Mouse (Mus musculus) urinary bladder, adult 18-20 months (tissue): ENCODE measurements around the gene Gm49510.

ENCODE experiments used
- DNase-seq, 2 experiments: peaks; one replicate each; pipeline ENCODE4 v3.0.0; 2022; ENCODE audit warnings: low spot score in 2 of 2, mixed read lengths in 2 of 2

The Gm49510 gene

DNA sequence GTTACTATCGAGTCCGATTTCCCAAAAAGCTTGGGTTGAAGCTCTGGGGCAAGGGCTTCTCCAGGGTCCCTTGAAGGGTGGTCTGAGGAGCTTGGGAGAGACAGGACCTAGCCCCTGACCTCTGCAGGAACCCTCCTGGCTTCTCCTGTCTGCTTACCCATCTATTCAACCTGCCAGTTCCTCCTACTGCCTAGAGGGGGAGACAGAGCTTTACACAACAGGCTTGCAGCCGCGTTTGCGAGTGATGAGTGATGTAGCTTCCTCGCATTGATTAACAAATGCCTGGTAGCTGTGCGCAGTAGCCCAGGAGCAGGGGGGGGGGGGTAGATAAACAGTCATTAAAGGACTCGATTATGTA, 16.2 kb downstream of the Gm49510 start:
- no peak for DNase-seq

- no peak for DNase-seq
These were observed 16.8 kb downstream of the Gm49510 start for GRCm38 (mm10) chr15:78916052-78916826.

DNA sequence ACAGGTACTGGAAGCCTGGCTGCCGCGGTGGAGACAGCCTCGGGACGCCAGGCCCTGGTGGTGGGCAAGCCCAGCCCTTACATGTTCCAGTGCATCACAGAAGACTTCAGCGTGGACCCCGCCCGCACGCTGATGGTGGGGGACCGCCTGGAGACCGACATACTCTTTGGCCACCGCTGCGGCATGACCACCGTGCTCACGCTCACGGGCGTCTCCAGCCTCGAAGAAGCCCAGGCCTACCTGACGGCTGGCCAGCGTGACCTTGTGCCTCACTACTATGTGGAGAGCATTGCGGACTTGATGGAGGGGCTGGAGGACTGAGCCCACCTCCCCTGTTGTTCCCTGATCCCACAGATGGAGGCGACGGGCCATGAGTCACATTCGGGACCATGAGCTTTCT, 18.7 kb downstream of the Gm49510 start:
- DNase-seq = no peak

DNA sequence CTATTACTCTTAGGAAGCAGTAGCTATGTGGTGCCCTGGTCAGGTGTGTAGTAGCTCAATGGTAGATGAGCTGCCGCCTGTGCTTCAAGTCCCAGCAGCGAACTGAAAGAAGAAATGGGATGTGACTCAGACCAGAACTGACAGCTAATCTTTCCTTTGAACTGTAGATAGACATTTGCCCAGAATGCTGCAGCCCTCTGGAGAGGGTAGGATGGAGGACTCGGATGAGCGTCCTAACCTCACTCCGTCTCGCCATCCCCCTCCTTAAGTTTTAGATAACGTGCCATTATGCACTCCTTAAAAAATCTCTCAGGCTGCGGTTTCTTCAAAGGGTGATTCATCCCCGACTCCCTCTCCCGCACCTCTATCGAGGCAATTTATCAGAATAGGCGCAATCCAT, 20.4 kb downstream of the Gm49510 start:
- DNase-seq = no peak

DNA sequence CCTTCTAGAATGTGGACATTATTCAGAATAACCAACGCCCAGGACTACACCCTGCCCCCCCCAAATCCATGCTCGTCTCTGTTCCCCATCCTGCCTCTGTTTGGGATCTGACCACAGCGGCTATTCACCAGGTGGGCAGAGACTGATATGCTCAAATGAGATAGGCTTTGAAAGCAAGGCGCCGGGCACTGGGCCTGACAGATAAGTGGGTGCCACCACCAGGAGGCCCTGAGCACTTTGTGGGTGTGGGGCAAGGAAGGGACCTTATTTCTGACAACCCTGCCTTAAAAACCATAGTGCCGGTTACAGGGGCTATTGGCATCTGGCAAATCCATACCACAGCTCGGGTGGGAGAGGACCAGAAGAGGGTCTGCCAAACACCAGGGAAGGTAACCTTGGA, 23.2 kb downstream of the Gm49510 start:
- DNase-seq = no peak

DNA sequence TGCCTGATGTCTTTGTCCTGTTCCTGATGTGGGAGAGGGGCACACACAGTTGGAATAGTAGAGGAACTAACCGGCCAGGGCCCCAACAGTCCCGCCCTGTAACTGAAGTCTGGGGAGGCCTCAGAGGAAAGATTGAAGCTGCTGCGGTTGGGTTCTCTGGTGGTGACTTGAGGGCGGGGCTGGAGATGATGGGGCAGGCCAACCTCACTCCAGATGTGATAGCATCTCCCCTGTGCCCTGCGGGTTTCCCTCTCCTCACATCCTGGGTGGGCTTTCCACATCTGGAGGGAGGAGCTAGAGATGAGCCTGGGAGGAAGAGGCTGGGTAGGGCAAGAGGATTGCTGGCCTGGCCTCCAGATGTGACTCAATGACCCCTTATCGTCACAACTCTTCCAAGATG, 24.1 kb downstream of the Gm49510 start:
- no peak for DNase-seq

DNA sequence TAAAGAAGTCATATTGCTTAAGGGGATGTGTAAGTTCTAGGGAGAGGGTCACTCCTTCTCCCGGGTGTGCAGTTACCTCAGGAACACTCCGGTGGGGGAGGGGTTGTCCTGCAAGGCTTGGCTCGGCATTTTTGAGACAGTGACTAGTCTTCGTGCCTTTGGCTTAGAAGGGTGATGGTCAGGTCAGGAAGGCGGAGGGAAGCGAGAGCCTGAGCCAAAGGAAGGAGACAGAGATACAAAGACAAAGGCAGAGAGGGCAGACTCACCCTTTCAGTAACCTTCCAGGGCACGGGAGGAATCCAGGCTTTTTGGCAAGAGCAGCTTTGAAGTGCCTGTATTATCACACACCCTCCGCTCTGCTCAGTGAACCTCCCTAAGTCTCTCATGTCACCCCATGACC, 25.7 kb downstream of the Gm49510 start:
- no peak for DNase-seq

DNA sequence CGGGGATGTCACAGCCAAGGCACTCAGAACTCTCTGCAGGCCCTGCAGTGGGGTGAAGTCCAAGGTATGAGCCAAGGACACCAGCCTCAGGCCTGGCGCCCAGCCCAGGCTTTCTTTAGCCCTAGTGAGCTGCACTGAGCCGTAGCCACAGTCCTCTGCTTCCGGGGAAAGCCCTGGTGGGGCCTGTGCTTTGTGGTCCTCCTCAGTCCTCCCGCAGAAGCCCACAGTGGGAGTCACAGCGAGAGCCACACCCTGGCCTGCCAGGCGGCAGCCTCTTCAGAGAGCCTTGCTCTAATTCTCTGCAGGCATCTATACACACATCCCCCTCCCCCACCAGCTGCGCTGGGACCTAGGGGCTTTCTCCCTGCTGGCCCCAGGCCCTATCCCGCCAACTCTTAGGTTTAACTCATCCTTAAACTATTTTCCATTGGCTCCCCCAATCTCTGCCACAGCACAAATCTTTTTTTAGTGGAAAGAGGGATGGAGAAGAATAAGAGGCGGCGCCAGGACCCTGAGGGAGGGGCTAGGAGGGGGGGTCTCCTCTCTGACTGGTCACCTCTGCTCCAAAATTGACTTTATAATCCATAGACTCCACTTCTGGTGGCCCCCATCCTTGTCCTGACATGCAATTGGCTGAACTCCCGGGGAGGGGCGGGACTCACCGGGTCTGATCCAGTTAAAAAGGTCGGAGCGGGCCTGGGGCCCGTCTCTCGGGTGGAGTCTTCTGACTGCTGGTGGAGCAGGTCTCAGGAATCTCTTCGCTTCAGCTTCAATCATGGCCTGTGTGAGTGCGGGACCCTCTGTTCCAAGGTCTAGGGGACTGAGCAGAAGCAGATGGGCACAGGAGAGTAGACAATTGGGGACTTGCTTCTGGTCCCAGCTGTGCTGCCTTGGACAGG, 26.8 kb downstream of the Gm49510 start, which contains the start of gene Lgals1:
Gene Lgals1 (plus strand): TSS at position 705 of the 899 bp plus-strand sequence.
- peak; percentile 63 to 83 for DNase-seq

GRCm38 (mm10) chr15:78927021-78927787, 27.7 kb downstream of the Gm49510 start:
- no peak for DNase-seq

DNA sequence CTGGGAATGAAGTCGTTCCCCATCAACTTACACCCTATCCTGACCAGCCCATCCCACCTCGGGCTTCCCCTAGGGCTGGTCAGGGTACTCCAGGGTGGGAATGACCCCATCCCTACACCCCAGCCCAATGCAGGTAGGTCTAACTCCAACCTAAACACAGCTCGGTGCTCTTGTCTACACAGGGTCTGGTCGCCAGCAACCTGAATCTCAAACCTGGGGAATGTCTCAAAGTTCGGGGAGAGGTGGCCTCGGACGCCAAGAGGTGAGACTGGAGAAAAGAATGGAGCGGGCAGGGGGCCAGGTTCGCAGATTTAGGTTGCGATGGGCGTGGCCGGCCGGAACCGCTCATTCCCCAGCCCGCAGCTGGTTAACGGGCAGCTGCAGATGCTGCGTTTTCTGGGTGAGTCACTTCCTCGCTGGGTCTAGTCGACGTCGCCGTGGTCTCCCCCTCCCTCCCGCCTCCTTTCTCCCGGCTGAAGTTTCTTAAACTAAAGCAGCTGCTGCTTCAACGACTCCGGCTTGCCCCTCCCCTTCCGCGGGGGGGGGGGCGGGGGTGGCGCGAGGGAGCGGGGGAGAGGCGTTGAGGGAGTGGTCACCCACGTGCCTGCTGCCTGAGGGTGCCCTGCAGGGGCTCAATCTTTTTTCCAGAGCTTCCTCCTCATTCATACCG, 28.5 kb downstream of the Gm49510 start:
- DNase-seq = peak in 1 of 2 experiments; percentile 68

GRCm38 (mm10) chr15:78928539-78928938, 29.1 kb downstream of the Gm49510 start:
- no peak for DNase-seq

DNA sequence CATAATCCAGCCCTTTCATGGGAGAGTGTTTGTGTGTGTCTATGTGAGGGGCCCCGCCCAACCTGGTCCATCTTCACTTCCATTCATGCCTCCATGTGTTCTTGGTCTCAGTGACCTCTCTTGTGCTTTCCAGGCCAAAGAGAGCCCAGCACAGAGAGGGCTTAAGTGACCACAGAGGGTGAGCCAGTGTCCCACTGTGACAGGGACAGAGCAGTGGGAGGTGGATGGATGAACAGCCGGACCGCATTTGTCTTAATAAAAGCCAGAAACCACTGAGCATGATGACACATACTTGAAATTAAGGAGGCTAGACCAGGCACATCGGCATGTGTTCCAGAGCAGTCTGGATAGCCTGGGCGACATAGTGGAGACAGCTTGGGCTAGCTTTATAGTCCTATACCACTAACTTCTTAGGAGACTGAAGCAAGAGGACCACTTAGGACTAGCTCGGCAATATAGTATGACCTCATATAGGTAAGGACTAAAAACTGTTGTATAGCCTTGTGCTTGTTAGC, 30.8 kb downstream of the Gm49510 start:
- DNase-seq = no peak

GRCm38 (mm10) chr15:78930801-78931426, 31.4 kb downstream of the Gm49510 start:
- DNase-seq = no peak

DNA sequence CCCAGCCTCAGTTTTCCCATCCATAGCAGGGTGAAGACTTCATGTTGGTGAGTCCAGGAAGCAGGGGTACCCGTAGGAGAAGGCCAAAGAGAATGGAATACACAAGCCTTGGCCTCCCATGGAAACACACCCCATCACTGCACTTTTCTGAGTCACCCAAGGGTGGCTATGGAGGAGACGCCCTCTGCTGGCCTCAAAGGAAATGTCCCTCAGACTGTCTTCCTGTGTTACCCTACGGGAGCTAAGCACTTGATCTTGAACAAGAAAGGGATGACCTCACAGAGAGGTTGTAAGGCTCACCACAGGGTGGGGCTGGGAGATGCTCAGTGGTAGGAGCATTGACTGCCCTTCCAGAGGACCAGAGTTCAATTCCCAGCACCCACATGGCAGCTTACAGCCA, 32.1 kb downstream of the Gm49510 start:
- DNase-seq = no peak

DNA sequence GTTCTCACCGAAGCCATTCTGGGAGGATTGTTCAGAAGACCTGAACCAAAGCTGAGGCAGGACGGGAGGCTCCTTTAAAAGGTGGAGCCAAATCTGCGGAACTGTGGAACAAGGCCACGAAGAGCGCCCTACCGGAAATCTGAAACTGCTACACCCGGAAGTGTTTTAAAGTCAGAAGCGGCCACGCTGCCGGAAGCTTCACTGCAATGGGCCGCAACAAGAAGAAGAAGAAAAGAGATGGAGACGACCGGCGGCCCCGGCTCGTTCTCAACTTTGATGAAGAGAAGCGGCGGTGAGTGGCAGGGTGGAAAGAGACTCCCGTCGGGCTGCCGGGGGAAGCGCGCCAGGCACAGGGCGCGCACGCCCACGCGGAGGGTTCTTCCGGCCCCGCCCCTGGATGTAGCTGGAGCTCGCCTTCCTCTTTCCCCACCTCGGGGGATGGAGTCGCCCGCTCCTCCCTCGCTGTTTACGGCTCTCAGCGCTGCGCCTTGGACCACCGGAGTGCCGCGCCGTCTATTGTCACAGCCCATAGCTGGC, 35.4 kb downstream of the Gm49510 start, which contains the start of gene Nol12:
Gene Nol12 (plus strand): TSS at position 150 of the 537 bp plus-strand sequence.
- DNase-seq = peak; percentile 67 to 70

DNA sequence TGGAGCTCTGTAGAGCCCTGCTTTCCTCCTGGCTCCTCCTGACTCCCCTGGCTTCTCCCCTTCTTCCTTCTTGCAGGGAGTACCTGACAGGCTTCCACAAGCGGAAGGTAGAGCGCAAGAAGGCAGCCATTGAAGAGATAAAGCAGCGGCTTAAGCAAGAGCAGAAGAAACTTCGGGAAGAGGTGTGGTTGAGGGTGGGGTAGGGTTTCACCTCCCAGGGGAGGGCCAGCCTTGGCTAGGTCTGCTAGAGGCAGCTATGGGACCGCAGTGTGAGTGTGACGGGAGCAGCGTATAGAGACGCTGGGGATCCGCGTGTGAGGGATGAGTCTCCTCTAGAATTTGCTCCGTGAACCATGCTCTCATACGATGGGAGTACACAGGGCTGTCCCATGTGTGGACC, 36.9 kb downstream of the Gm49510 start:
- no peak for DNase-seq

DNA sequence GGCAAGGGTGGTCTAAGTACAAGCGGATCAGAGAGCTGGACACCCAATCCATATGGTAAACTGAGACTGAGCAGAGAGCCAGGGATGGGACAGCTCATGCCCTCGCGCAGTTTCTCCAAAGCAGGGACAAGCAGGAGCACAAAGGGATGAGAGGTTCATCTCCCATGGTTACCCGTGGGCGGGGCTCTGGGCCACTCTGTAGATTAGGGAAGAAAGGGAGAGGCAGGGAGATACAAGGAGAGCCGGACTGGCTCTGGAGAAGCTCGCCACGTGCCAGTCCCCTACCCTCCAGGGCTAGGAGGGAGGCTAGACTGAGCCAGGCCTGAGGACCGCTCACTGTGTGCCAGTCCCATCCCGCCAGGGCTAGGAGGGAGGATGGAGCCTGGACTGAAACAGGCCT, 37.8 kb downstream of the Gm49510 start:
- DNase-seq = no peak

GRCm38 (mm10) chr15:78937963-78938362, 38.5 kb downstream of the Gm49510 start:
- no peak for DNase-seq

GRCm38 (mm10) chr15:78940325-78940724, 40.9 kb downstream of the Gm49510 start:
- no peak for DNase-seq

DNA sequence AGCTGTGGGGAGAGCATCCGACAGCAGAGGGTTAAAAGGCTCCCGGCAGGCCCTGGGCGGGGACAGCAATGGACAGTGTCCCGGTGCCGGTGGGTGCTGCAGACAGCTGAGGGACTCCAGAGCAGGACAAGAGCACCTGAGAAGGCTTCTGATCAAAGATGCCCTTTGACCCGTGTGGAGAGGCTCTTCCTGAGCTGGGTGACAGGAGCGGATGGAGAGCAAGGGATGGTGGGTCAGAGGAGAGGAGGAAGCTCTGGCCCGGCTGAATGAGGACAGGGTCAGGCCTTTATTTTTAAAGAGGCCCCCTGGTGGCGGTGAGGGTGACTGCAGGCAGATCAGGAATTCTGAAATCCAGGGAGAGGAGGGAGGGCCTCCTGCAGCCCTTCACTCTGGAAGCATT, 43.2 kb downstream of the Gm49510 start:
- DNase-seq = peak; percentile 62 to 75
